Mouse (Mus musculus) thymus, adult 2 months (tissue): ENCODE measurements around the gene Nrg4. TPM values are rescaled to one million over a fixed set of nuclear protein-coding genes. Genes with fewer than 3 reads are reported as not detected.

Experiments used
- DNase-seq: peaks from one replicate; pipeline ENCODE4 v3.0.0; 2021
- H3K27ac ChIP-seq: fragments of 200-500 bp; 2 replicates; pipeline ENCODE4 v1.5.1; 2012; ENCODE audit warnings: low read length, control low read depth; ENCODE audit not compliant: control insufficient read depth, insufficient read depth
- H3K27me3 ChIP-seq: fragments of 200-500 bp; 2 replicates; pipeline ENCODE4 v1.6.1; 2012; ENCODE audit warnings: mild to moderate bottlenecking, low read length, moderate library complexity, mixed read lengths; ENCODE audit not compliant: control insufficient read depth, insufficient read depth
- H3K36me3 ChIP-seq: fragments of 200-500 bp; 2 replicates; pipeline ENCODE4 v1.6.1; 2012; ENCODE audit warnings: mild to moderate bottlenecking, low read length, moderate library complexity; ENCODE audit not compliant: control insufficient read depth, insufficient read depth
- H3K4me1 ChIP-seq: fragments of 200-500 bp; replicated peaks from 2 replicates; pipeline ENCODE4 v1.6.1; 2012; ENCODE audit warnings: low read length; ENCODE audit not compliant: control insufficient read depth, insufficient read depth
- H3K4me3 ChIP-seq: fragments of 200-500 bp; 2 replicates; pipeline ENCODE4 v1.5.1; 2012; ENCODE audit warnings: mild to moderate bottlenecking, low read length, control low read depth, moderate library complexity; ENCODE audit not compliant: control insufficient read depth, insufficient read depth
- CTCF ChIP-seq: fragments of 200-500 bp; IDR thresholded peaks from 2 replicates; pipeline ENCODE4 v1.5.1; 2012; ENCODE audit warnings: mild to moderate bottlenecking, control low read depth, low read length, moderate library complexity, borderline replicate concordance; ENCODE audit not compliant: control insufficient read depth, poor library complexity, insufficient read depth; ENCODE audit errors: extremely low read depth
- POLR2A ChIP-seq: fragments of 200-500 bp; IDR thresholded peaks from 2 replicates; pipeline ENCODE4 v1.6.1; 2012; ENCODE audit warnings: mild to moderate bottlenecking, low read length, control low read depth, moderate library complexity; ENCODE audit not compliant: control insufficient read depth, poor library complexity, insufficient read depth; ENCODE audit errors: extremely low read depth
- WGBS: fragments of 180-500 bp; shearing (Covaris S2); methylation state at CpG from one replicate; pipeline ENCODE4 v1.1.7; 2018; 5-methylcytosine and 5-hydroxymethylcytosine counted together
- polyA plus RNA-seq: library from polyadenylated mRNA; depleted of rRNA; stranded (reverse); fragments of >200 nt; gene quantifications from 2 replicates; pipeline ENCODE4 v1.2.3, GENCODE M21; 2012; rRNA removed

The Nrg4 gene
- polyA plus RNA-seq, 1 experiment, result 6.3 TPM

DNA sequence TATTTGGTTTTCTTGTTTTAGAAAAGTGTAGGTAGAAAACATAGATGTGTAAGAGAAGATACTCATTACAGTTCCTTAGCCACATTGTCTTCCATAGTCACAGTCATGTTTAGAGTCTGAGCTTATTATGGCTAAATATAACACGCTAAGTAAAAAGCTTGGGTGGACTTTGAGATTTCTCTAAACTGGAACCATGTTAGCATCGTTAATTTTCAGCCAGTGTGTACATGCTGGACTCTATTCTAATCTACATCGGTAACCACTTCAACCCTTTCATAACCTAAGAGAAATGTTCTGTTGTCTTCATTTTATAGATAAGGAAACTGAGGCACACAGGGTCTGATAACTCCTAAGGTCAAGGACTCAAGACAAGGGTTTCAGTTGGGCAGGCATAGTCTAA is 130.8 kb downstream of the Nrg4 start:
- H3K4me1 ChIP-seq, result peaks cover 5% of the 10 kb centered on the region
- no peak overlapping the region for H3K4me3 ChIP-seq
- WGBS, result over 99% methylated on average over 3 of the region's 3 CpGs
- TF ChIP-seq CTCF (no peak), POLR2A (no peak)
- no peaks in the 10 kb centered on the region for H3K27me3 ChIP-seq
- DNase-seq, result no peak
- H3K27ac ChIP-seq, result no peak overlapping the region
- H3K36me3 ChIP-seq, result no peaks in the 10 kb centered on the region

DNA sequence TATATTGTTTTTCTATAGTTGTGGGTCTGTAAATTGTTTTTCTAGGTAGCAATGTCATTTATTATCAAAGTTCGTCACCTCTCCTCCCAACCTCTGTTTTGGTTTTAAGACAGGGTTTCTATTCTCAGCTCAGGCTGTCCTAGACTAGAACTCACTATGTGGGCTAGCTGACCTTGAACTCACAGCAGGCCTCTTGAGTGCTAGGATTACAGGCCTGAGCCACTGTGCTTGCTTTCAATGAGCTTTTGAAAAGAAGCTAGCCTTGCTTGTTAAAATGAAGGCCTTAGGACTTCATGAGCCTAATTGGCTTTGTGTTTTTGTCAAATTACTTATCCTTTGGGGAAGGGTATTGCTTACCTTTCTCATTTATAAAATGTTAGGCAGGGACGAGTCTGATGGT is 152.4 kb downstream of the Nrg4 start:
- H3K27me3 ChIP-seq, result no peaks in the 10 kb centered on the region
- H3K4me3 ChIP-seq, result no peak overlapping the region
- H3K36me3 ChIP-seq, result 0 out of 2 replicates have a peak, but pooled peaks cover under 1% of the 10 kb centered on the region
- TF ChIP-seq POLR2A, result no peak
- no peak for TF ChIP-seq CTCF
- 89% methylated on average over 2 of the region's 2 CpGs for WGBS
- peaks cover 4% of the 10 kb centered on the region for H3K4me1 ChIP-seq
- H3K27ac ChIP-seq, result no peak overlapping the region
- no peak for DNase-seq

DNA sequence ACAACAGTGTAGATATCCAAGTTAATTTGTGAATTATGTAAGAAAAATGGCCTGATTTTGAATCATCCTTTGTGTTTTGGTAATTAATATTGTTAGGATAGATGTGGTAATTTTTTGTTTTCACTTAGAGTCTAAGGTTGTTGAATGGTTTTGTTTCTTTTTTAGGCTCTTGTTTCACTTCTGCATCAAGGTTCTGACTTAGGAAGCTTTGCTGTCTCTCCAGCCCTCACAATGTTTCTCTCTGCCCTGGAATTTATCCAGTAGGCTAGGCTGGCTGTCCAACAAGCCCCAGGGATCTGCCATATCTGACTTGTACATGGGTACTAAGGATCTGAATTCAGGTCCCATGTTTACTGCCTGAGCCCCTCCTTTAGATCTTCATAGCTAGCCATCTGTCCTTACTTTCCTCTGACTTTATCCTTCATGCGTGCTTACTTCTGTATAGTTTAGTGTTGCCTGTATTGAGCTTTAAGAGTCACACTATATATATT is 154.4 kb downstream of the Nrg4 start:
- no peaks in the 10 kb centered on the region for H3K27me3 ChIP-seq
- H3K36me3 ChIP-seq, result 0 out of 2 replicates have a peak, but pooled peaks cover 4% of the 10 kb centered on the region
- no peak for DNase-seq
- peaks cover 4% of the 10 kb centered on the region for H3K4me1 ChIP-seq
- no peak for TF ChIP-seq CTCF
- no peak overlapping the region for H3K4me3 ChIP-seq
- 98% methylated on average over 1 of the region's 1 CpGs for WGBS
- no peak overlapping the region for H3K27ac ChIP-seq

DNA sequence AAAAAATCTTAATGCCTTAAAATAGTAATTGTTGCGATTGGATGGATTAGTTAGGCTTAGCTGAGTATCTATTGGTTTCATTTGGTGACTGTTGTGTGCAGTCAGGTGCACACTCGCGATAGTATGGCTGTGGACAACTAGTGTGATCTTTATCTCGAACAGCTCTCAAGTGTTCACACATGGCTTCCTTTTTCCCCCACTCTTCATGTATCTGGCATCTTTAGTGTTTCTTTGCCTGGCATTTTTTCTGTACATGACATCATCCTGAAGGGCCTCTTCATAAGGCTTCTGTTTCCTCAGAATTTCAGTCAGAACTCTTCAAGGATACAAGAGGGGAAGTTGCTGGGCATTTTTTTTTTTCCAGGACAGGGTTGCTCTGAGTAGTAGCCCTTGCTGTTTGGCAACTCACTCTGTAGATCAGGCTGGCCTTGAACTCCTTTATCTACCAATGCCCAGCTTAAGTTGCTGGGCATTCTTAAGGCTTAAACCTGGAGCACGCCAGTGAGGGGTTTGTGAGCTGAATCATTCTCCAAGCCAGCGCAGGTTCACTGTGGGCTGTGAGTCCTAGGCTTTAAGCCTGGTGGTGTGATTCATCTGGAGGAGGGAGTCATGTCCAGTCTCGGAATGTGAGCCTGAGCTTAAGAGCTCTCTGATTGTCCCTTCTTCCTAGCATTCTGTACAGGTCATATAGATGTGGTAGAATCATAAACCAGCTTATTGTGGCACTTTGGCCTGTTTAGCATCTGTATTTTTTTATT is 155.8 kb downstream of the Nrg4 start:
- no peak overlapping the region for H3K4me3 ChIP-seq
- H3K27ac ChIP-seq, result no peak overlapping the region
- no peak for DNase-seq
- 58% methylated on average over 7 of the region's 7 CpGs for WGBS
- 0 out of 2 replicates have a peak, but pooled peaks cover 4% of the 10 kb centered on the region for H3K36me3 ChIP-seq
- TF ChIP-seq POLR2A, result no peak
- TF ChIP-seq CTCF, result no peak
- peaks cover 4% of the 10 kb centered on the region for H3K4me1 ChIP-seq
- no peaks in the 10 kb centered on the region for H3K27me3 ChIP-seq

Other genes with a start within 250 kb of the Nrg4 start
- gene Ube2q2, start 178.0 kb downstream of the Nrg4 start, polyA plus RNA-seq, result 9.7 and 12.2 TPM in 2 replicates
- 10.8 and 12.2 TPM in 2 replicates for gene Fbxo22, start 117.9 kb downstream of the Nrg4 start, polyA plus RNA-seq
- gene Tmem266, start 69 bp upstream of the Nrg4 start, polyA plus RNA-seq, result 0.56 and 1.00 TPM in 2 replicates
- 41.9 and 45.3 TPM in 2 replicates for gene Etfa, start 185.4 kb upstream of the Nrg4 start, polyA plus RNA-seq
- 3.8 and 4.5 TPM in 2 replicates for gene Isl2, start 211.8 kb upstream of the Nrg4 start, polyA plus RNA-seq